Mouse (Mus musculus): ENCODE data around the gene Fmc1.

DNA sequence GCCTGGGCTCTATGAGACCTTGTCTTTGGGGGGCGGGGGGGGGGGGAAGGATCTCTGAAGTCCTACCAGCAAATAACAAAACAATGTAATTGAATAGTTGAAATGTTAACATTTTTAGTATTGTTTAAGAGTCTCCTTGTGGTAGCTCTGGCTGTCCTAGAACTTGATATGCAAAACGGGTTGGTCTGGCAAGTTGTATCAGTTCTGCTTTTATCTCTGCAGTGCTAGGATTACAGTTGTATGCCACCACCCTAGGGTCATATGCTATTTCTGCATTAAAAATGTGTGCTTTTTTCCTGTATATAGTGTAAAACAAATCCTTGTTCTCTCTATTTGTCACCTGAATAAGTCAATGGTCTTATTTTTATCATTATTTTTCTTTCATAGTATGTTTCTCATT, 42.8 kb downstream of the Fmc1 start:
- no peak for TF ChIP-seq CTCF (IDR thresholded peaks at IDR 0.05; ENCODE audit: extremely low read depth, insufficient read length, insufficient replicate concordance, low read depth, low read length)
- TF ChIP-seq POLR2A (IDR thresholded peaks at IDR 0.05; ENCODE audit: low read depth, low read length): no peak
